Mouse (Mus musculus) lung, adult 2 months (tissue): ENCODE data around the gene Lrrc10b.

Experiments used
- CTCF ChIP-seq: fragments of 200-500 bp; IDR thresholded peaks from 2 replicates; pipeline ENCODE4 v1.5.1; 2011; ENCODE audit warnings: mild to moderate bottlenecking, low read length, control low read depth; ENCODE audit not compliant: insufficient read depth
- POLR2A ChIP-seq: fragments of 200-500 bp; IDR thresholded peaks from 2 replicates; pipeline ENCODE4 v1.6.1; 2011; ENCODE audit warnings: low read depth, mild to moderate bottlenecking, control low read depth, low read length, borderline replicate concordance; ENCODE audit errors: extremely low read depth

- TF ChIP-seq CTCF (no peak), POLR2A (no peak)
Observed at GRCm38 (mm10) chr19:10416889-10417288, 40.4 kb downstream of the Lrrc10b start.
